Mouse (Mus musculus) small intestine, adult 2 months (tissue): Measurements from ENCODE around the gene Mtr.

Source experiments
- CTCF ChIP-seq: fragments of 200-500 bp; IDR thresholded peaks from 2 replicates; pipeline ENCODE4 v1.5.1; 2012; ENCODE audit warnings: low read depth, mild to moderate bottlenecking, control low read depth, inconsistent platforms, low read length, moderate library complexity, mixed read lengths; ENCODE audit not compliant: insufficient replicate concordance, insufficient read length; ENCODE audit errors: extremely low read depth
- POLR2A ChIP-seq: fragments of 200-500 bp; IDR thresholded peaks from 2 replicates; pipeline ENCODE4 v1.6.1; 2012; ENCODE audit warnings: low read depth, mild to moderate bottlenecking, control low read depth, inconsistent platforms, low read length, moderate library complexity

- no peak for TF ChIP-seq POLR2A
- TF ChIP-seq CTCF, result no peak
Measured at GRCm38 (mm10) chr13:12274721-12275120, 16.8 kb upstream of the Mtr start.
